Mouse (Mus musculus) retina, postnatal 7 days (tissue): Measurements from ENCODE around the gene Tmem72.

Experiments
- DNase-seq: peaks from one replicate; pipeline ENCODE4 v3.0.0-alpha.2; 2012; ENCODE audit warnings: low read depth, low spot score

Gene Tmem72

DNA sequence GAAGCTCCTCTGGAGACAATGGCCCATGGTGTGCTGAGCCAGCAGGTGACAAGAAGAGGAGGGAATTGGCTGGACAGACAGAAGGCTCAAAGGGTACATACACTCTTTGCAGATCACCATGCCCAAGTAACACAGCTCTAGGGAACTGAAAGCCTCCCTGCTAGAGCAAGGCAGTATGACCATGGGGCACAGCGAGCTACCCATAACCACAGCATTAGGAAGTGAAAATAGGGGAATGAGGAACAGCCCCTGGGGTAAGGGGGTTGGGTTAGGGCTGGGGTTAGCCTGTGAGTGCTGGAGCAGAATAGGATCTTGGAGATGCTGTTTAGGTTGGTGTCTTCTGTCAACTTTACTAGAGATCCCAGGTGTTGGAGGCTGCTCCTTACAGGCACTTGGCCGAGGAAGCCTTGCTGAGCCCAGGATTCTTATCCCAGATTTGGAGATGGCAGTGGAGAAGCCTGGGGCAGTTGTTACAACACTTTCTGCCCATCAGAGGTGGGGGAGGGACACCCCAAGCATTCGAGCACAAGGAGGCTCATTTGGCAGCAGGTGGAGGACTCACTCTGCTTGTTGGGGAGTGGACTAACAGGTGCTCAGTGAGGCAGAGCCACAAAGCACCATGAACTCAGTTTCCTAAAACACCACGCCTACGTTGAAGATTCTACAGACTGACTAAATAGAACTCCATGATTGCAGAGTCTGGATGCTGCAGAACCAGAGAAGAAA is 37.0 kb downstream of the Tmem72 start:
- DNase-seq, result no peak

DNA sequence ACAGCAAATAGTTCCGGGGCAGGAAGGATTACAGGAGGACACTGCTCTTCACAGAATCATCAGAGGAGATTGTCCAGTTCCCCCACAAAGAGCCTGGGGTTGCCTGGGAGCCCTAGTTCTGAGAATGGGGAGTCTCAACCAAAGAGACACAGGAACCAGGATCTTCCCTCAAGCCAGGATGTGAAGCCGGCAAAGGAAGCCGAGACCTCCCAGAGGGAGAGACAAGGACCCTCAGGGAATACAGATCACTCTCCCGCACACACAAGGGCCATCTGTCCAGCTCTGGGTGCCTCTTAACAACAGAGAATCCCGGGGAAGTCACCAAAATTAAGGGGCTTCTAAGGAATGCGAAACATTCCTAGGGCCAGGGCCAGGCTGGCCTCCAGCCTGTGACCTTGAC is 39.4 kb downstream of the Tmem72 start:
- no peak for DNase-seq

DNA sequence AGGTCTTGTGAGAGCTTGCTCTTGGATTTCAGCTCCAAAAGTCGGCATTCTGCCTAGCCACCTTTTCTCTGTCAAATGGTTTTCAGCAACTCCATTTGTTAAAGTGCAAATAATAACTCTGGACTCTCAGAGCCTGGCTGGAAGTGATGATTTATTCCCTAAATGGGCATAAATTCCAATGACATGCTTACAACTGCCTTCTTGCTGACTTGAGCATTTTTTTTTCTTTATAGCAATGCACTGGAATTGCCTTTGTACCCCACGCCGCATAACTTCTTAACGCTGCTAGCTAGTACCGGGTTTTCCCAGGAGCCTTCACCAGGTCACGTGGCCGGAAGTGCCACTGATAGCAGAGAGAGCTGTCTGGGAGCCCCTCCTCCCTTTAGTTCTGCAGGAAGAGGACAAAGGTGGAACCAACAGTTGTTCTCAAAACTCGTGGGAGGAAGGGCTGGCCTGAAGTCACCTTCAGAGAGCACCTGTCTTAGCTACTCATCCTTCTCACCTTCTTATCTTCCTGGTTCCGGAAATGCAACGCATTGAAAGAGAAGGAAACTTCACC is 40.3 kb downstream of the Tmem72 start:
- DNase-seq, result no peak

DNA sequence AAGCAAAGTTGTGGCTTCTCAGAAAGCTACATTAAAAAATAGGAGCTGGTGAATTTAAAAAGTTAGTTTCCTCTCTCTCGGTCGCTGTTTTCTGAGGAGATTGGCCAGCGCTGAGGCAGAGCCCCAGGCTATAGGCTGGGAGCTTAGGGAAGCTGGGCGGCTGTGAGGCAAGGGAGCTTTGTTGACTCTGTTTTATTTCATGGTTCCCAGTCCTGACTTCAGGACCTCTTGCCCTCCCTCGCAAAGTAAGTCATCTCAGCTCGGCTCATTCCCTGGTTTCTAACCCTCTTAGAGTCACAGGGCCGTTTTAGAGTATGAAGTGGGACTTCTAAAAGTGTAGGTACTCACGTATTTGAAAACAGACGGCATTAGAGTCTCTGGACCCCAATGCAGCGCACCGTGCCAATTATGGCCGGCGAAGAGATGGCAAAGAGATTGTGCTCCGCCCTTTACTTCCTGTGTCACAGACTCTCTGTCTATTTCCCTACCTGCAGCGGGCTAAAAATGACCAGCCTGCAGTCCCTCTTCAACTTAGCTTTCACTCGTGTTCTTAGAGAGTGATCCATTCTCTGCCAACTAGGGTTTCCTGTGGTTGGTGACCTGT is 42.3 kb downstream of the Tmem72 start:
- no peak for DNase-seq

DNA sequence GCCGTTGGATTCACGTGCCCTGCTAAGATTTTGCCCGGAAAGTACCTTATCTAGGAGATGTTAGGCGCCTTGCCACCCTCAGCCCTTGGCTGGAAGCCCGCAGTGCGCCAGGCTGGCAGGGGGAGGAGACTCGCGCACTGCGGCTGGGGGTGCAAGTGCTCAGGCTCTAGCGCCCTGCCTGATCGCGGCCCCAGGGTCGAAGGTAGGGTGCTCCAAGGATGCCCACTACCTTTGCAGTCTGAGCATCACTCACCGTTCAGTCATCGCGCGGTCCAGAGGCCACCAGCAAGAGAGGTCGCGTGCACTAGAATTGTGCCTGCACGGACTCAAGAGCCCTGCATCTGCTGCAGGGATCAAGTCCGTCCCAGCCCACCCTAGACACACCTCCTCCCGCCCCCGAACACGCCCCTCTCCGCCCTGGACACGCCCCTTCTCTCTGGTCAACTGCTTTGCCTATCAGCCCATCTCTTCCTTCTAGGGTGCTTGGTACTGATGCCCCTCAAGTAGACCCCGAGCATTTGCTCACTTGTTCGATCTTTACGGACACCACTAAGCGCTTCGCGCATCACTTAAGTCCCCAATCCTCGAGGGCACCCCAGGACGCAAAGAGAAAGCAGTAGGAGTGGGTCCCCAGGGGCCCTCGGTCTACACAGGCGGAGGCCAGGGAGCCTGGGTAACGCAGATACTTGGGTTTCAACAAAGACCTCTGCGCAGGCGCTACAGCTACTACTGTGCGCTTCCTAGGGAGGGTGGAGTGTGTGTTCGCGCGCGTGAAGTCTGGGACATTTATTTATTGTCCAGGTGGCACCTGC is 43.0 kb downstream of the Tmem72 start, which contains the start of gene Rassf4:
TSS of gene Rassf4 (minus strand) at position 482 of the 812 bp plus-strand sequence.
- DNase-seq, result peak; percentile 60

DNA sequence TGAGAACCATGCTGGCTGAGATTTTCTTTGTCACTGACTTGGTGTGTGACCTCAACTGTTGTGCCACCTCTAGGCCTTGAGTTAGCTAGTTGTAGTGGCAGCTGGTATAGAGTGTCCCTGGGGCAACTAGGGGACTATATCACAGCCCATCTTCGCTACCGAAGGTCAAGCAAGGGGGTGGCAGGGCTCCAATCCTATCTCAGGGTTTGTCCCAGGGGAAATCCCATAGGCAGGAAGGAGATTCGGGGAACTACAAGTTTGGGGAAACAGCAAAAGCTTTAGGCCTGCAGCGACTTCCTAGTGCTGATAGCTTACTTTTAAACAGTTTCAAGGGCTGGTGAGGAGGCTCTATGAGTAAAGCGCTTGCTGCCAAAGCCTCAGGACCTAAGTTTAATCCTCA is 44.4 kb downstream of the Tmem72 start:
- no peak for DNase-seq

DNA sequence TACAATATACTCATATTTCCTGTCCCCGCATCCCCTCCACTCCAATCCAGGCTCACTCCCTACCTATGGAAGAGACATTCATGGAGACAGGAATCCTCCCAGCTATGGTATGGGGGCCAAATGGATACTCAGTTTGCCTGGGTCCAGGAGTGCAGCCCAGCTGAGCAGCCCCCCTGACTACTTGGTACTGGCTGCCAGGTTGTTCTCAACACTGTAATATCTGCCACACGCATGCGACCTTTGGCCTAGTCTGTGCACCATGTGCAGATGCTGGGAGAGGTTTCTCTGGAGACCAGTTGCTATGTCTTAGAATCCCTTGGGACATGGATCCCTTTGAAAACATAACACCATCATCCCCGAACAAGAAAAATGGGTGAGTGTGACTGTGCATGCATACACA is 44.9 kb downstream of the Tmem72 start:
- DNase-seq, result no peak

DNA sequence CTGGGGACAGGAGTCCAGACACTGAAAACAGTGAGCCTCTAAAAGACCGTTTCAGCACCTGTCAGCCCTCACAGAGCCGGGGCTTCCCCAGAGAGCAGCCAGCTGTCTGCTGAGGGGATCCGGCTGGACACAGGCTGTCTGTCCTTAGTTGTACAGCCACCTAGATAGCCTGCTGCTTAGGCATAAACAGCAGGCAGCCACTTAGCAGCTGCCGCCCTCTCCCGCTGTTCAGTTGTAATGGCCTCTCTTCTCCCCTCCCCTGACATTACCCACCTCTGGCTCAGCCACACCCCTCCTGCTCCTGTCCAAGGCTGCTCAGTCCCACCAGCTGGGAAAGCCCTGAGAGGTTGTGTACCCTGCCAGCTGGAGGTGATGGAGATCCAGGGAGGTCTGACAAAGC is 45.7 kb downstream of the Tmem72 start:
- DNase-seq, result no peak

DNA sequence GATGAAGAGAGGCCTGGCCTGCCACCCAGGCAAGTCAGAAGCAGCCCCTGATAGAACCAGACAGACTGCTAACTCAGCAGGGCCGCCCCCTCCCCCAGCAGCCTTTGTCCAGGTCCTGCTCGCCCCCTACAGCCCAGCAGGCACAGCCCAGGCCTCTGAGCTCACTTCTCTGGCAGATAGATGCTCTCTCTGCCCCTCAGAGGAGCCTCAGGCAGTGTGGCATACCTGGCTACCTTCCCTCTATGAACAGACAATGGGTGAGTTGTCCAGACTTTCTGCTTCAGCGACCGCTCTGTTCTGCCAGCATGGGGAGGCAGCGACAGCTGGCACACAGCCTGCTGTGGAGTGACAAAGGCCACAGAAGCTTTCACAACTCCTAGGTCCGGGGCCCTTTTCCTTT is 46.6 kb downstream of the Tmem72 start:
- no peak for DNase-seq

DNA sequence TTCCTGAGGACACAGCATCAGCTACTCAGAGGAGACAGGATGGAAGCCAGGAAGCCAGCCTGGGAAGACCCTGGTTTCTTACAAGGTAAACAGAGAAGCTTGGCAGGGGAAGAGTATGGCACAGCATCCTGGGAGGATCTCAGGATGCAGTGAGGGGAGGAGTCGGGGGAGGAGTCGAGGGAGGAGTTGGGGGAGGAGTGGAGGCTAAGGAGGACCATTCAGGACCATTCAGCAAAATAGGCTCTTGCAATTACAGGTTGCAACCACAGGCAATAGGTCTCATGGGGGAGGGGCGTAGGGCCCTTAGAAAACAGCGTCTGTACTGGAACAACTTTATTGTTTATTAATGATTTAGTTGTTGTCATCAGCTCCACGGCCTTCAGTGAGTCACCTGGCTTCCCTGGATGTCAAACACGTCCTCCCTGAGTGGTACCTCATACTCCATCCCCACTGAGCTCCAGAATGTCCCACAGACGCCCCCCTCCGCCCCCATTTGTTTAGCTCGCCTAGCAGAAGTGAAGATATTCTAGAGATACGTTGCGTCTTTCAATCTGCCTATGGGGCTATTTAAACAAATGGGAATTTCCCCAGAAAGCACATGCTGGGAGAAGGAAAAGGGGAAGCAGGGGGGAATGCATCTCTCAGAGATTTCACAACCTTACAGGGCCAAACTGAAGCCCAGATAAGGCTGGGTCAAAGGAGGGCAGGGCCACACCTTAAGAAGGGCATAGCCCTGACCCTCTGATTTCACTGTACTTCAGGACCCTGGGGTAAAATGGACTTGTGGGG is 47.8 kb downstream of the Tmem72 start:
- DNase-seq, result no peak

DNA sequence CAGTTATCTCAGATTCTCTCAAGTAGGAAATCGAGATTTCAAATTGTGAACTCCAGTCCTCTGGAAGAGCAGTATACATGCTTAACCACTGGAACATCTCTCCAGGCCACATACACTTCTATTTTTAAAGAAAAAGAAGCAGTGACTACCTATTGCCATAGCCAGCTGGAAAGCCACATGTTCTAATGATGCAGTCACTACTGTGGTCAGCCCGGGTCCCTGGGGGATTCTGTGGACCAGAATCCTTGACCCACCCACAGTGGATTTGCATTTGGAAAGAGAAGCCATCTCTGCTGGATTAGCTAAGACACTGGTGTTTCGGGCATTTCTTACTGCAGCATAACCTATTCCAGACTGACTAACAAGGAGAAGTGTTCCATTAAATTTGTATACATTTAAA is 49.3 kb downstream of the Tmem72 start:
- DNase-seq, result no peak

DNA sequence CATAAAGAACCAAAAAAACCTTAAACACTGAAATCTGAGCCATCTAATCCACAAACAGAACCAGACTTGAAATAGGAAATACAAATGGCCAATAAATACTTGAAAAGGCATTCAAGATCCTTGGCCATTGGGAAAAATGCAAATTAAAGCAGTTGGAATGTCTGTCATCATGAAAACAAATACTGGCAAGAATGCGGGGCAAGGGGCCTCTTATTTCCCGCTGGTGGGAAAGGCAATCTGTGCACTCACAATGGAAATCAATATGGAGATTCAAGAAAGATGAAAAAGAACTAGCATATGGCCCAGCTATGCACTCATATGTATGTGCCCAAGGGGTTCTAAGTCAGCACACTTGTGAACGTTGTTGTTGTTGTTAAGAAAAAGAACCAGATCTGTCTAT is 49.8 kb downstream of the Tmem72 start:
- no peak for DNase-seq

DNA sequence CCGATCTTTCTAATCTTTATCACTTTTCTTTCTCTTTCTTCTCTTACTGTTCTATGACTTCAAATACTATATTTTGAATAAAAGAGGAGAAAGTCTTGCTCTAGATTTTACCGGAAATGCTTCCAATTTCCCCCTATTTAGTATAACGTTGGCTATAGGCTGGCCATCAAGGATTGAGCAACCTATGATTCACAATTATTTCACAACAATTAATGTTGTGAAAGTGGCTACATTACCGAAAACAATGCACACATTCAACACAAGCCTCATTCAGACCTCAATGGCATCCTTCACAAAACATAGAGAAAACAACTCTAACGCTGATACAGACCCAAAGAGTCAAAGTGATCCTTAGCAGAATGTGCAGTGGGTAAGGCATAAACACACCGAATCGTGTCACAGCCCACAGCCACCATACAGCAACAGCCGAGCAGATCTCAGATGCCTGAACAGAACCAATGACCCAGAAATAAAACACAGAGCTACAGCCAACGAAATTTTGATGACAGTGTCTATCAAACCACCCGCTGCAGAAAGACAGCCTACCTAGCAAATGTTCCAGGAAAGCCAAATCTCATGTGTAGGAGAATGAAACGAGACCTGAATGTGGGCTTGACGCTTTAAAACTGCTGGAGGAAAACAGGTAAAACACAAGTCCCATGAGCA is 50.5 kb downstream of the Tmem72 start:
- DNase-seq, result no peak

DNA sequence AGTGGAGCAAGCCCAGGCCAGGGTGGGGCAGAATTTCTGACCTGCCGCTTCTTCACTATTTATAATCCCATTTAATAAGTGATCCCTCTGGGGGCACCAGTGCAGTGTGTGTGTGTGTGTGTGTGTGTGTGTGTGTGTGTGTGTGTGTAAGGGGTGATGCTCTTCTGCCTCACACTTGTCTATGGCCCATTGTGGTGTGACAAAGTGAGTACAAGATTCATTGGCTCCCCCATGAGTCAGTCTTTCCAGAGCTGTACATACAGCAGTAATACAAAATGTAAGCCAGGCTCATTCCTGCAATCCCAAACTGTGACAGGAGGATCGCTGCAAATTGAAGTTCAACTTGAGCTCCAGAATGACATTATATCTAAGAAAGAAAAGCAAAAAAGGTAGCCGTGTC is 51.9 kb downstream of the Tmem72 start:
- DNase-seq, result no peak

DNA sequence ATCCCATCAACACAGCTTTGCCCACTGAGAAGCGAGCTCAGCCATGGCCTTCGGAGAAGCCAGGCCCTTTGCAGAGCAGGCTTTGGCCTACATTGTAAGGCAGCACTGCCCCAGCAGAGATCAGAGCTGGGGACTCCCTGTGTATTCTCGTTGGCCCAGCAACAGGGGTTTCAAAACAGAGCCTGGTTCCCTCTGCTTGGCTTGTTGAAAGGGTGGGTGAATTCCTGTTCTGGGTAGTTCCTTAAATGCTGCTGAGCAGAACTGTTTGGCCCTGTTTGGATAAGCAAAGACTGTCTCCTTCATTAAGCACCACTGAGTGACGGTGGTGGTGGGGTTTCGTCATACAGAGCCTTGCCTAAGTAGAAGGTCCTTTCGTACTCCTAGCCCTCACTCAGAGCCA is 52.7 kb downstream of the Tmem72 start:
- no peak for DNase-seq

DNA sequence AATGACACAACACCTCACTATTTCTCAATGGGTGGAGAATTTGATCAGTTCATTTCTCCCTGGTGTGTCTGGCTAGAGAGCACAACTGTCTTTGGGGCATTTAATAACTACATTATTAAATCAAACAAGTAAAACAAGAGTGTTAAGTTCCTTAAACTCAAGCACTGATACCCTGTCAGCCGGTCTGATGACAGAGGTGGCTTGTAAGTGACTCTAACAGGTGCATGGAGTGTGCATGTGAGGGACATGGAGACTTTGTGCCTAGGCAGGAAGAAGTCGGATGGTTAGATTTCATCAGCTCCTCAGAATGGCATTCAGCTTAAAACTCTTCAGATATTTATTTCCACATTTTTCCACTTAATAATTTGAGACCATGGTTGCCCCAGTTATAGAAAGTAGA is 53.3 kb downstream of the Tmem72 start:
- no peak for DNase-seq

DNA sequence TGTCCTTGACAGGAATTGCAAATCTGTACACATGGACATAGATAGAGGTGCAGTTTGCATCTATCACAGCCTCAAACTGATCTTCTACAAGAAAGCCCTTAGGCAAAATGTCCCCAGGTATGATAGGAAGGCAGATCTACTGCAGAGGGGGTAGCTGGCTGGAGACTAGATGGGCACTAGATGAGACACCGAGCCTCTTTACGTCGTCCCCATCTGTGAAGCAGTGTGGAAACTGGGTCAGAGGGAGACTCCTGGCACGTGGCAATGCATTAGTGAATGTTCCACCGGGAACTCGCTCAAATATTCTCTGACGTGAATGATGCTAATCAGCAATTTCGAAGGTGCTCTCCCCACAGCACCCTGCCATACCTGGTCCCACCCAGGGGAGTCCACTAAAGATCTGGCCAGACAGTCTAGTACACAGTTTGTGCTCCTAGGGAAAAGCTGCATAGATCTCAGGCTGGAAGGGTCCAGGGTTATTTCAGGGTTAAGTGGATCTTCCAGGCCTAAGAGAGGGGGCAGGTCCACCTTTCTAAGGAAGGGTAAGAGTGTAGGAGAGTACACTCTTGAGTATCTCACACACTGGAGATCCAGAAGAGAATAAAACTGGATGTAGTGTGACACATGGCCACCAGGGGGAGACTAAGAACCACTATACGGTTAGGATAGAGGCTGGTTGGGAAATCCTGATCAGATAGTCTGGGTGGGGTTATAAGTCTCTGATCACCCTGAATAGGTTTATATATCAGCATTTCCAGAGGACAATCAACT is 62.8 kb downstream of the Tmem72 start:
- DNase-seq, result peak; percentile 57

DNA sequence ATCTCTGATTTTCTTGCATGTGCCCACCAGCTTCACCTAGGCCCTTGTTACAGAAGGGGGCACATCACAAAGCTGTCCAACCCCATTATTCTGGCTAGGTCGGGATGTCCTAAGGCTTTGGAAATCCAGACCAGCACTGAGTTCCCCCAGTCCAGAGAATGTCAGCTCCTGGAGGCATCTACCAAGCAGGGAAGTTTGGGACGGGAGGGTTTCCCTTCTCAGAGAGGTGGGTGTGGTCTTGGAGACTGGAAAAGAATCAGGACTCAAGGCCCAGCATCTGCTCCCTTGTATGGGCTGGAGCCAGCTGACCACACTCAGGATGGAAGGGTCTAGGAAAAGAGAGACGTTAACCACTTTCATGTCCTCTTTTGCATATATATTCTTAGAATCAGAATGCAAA is 63.5 kb downstream of the Tmem72 start:
- DNase-seq, result no peak

DNA sequence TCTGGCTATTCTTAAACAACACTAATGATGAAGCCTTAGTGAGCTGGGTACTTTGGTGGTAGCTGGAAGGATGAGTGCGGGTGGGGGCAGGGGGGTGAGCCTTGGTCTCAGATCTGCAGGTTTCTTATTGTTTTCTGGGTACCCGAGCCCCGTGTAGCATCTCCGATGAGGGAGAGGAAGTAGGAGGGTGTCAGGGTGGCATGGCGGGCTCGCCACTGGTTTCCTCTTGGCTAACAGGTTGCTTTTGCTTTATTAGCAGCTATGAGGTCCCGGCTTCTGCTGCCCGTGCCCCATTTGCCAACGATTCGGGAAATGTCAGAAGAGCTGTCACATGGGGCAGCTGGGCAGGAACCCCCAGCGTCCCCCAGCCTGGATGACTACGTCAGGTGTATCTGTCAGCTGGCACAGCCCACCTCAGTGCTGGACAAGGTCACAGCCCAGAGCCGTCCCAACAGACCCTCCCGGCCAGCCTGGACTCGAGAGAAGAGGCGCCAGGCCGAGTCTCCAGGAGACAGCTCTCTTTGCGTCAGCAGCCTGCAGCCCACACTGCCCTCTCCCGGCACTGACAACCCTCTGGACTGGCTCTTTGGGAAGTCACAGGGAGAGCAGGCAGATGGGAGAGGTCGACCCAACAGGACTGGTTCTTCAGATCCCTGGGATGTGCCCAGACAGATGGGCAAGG is 65.1 kb downstream of the Tmem72 start:
- no peak for DNase-seq

DNA sequence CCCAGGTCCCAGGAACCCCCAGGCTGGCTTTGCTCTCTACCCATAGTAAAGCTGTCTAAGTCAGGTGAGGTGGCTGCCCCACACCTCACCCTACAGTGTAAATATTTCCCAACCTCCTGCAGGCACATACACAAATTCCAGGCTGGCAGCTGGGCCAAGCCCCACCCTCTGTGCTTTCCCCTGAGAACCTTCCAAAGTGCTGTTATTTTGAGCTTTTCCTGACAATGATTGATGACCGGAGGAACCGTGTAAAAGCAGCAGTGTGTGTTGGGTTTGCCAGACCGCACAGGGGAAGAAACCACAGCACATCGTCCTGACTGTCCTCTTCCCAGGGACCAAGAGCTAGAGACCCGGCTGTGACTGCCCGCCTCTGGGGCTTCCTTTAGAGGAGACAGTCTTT is 66.3 kb downstream of the Tmem72 start, which contains the start of gene Depp1:
TSS of gene Depp1 (plus strand) at position 204 of the 400 bp plus-strand sequence.
- no peak for DNase-seq
